Mouse (Mus musculus) E14TG2a.4 (cell line): ENCODE data around the gene Mrpl12.

Source experiments
- CTCF ChIP-seq: conservative IDR thresholded peaks from 2 replicates; pipeline ENCODE4 v1.5.1; 2014; ENCODE audit warnings: low read length
- NANOG ChIP-seq: IDR thresholded peaks from 2 replicates; pipeline ENCODE4 v1.6.1; 2014; ENCODE audit warnings: borderline replicate concordance, low read length, mixed read lengths
- POU5F1 ChIP-seq: IDR thresholded peaks from 2 replicates; pipeline ENCODE4 v1.6.1; 2014; ENCODE audit warnings: low read length, borderline replicate concordance

GRCm38 (mm10) chr11:120489054-120489761, 4.8 kb downstream of the Mrpl12 start:
- peak; percentile 87 for TF ChIP-seq CTCF
- no peak for TF ChIP-seq POU5F1
- TF ChIP-seq NANOG, result no peak
